Mouse (Mus musculus) kidney, adult 8-10 months (tissue): ENCODE results near the gene Lsm2.
"Not testable (repeated sequence)": the region's sequence is repeated elsewhere in the genome, so short reads cannot be mapped to it uniquely, and the experiment has no call there.

ENCODE experiments used
- DNase-seq, 2 experiments: peaks; one replicate each; pipeline ENCODE4 v3.0.0; 2022

The Lsm2 gene

DNA sequence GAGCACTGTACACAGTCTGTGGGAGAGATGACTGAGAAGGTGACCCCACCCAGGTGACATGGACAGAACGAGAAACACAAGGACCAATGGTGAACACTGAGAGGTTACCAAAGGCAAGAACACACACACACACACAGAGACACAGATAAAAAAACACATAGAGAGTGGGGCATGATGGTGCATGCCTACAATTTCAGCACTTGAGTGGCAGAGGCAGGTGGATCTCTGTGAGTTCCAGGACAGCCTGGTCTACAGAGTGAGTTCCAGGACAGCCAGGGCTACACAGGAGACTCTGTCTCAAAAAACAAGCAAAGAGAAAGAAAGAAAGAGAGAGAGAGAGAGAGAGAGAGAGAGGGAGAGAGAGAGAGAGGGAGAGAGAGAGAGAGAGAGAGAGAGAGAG lies 52.0 kb downstream of the Lsm2 start:
- DNase-seq, result not testable (repeated sequence)

DNA sequence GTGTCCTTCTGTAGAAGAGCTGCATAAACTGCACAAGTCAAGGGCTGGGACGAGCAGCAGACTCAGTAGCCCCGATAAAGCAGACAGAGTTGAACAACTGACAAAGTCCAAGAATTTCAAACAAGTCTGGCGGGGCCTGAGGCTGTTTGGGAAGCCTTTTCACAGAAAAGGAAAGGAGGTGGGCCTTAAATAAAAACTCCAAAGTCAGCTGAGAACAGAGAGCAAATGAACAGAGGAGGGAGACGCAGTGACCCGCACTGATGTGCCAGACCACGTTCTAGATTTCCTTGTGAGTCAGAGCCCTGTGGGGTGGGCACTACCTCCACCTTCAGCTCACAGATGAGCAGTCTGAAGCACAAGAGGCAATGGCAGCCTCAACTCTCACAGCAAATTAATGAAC lies 53.2 kb downstream of the Lsm2 start:
- no peak for DNase-seq
